Mouse (Mus musculus) liver, embryonic 11.5 days (tissue): ENCODE results near the gene Mfap3l. TPM values are rescaled to one million over a fixed set of nuclear protein-coding genes. Genes with fewer than 3 reads are reported as not detected.
"Not testable (repeated sequence)": the region's sequence is repeated elsewhere in the genome, so short reads cannot be mapped to it uniquely, and the experiment has no call there.

Source experiments
- ATAC-seq: fragments of 200-750 bp; cut with Nextera tagmentation; replicated peaks from 2 replicates; pipeline ENCODE4 v1.8.0; 2017; ENCODE audit warnings: moderate number of reproducible peaks, mild to moderate bottlenecking, moderate TSS enrichment, moderate library complexity; ENCODE audit not compliant: low FRiP score
- DNase-seq: peaks from one replicate; pipeline ENCODE4 v3.0.0-alpha.2; 2017; ENCODE audit warnings: low spot score
- H3K27ac ChIP-seq: fragments of 300-500 bp; sonication (generic); 2 replicates; pipeline ENCODE4 v1.5.1; 2014; ENCODE audit warnings: mild to moderate bottlenecking, low read depth, low read length, control low read depth
- H3K27me3 ChIP-seq: fragments of 300-500 bp; sonication (generic); replicated peaks from 2 replicates; pipeline ENCODE4 v1.6.1; 2014; ENCODE audit warnings: low read length, mixed read lengths; ENCODE audit not compliant: control insufficient read depth, insufficient read depth
- H3K36me3 ChIP-seq: fragments of 300-500 bp; sonication (generic); 2 replicates; pipeline ENCODE4 v1.6.1; 2014; ENCODE audit warnings: mild to moderate bottlenecking, low read length, moderate library complexity, mixed read lengths; ENCODE audit not compliant: control insufficient read depth, insufficient read depth
- H3K4me1 ChIP-seq: fragments of 300-500 bp; sonication (generic); replicated peaks from 2 replicates; pipeline ENCODE4 v1.6.1; 2014; ENCODE audit warnings: low read length, mixed read lengths; ENCODE audit not compliant: control insufficient read depth, insufficient read depth
- H3K4me2 ChIP-seq: fragments of 300-500 bp; sonication (generic); 2 replicates; pipeline ENCODE4 v1.6.1; 2014; ENCODE audit warnings: mild to moderate bottlenecking, control low read depth, moderate library complexity
- H3K4me3 ChIP-seq: fragments of 300-500 bp; sonication (generic); 2 replicates; pipeline ENCODE4 v1.5.1; 2014; ENCODE audit warnings: low read depth, low read length, control low read depth
- H3K9ac ChIP-seq: fragments of 300-500 bp; sonication (generic); 2 replicates; pipeline ENCODE4 v1.6.1; 2014; ENCODE audit warnings: low read depth, low read length, control low read depth
- H3K9me3 ChIP-seq: fragments of 300-500 bp; sonication (generic); 2 replicates; pipeline ENCODE4 v1.6.1; 2016; ENCODE audit warnings: low read length, inconsistent platforms, mixed read lengths; ENCODE audit not compliant: control insufficient read depth
- WGBS: fragments of 180-500 bp; shearing (Covaris S2); extraction: QIAGEN DNeasy Blood & Tissue Kit; methylation state at CpG from one replicate; pipeline ENCODE4 v1.1.7; 2014; 5-methylcytosine and 5-hydroxymethylcytosine counted together
- polyA plus RNA-seq: library from polyadenylated mRNA; unstranded; fragments of >200 nt; fragmentation: Nextera tagmentation; extraction: Ambion mirVana; gene quantifications from 2 replicates; pipeline ENCODE4 v1.2.1, GENCODE M21; 2014

Gene Mfap3l
- polyA plus RNA-seq, 1 experiment from 2014 or later = 0.71 TPM

DNA sequence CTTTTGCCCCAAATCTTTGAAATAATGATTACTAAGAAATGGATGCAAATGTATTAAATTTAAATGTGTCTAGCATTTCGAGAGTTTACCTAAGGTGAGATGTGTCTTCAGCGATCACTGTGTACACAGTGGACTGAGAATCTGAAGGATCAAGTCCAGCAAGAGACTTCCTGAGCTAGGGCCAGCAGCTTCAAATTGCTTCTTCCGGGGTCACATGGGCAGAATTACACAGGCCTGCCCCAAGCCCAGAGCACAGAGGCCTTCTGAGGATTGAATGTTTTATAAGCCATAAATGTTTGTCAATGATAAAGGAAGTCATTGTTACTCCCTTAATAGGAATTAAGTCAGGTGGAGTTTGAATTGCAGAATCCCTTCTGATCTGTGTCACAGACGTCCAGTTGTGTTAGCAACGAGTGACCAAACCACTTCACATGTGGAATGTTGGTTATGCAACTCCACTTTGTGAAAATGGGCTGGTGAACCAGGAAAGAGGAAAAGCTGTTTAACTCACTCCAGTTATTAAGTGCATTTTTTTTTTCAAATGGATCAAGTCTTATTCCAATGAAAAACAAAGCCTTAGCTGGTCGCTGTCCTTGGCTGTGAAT lies 10.9 kb downstream of the Mfap3l start:
- Histone ChIP-seq H3K4me2 (no peak overlapping the region), H3K9ac (no peak overlapping the region), H3K4me1 (no peaks in the 10 kb centered on the region), H3K9me3 (no peaks in the 10 kb centered on the region), H3K27ac (no peak overlapping the region), H3K27me3 (no peaks in the 10 kb centered on the region), H3K4me3 (no peak overlapping the region), H3K36me3 (no peaks in the 10 kb centered on the region)
- no peak for DNase-seq
- no peak for ATAC-seq
- 75% methylated on average over 6 of the region's 6 CpGs for WGBS

DNA sequence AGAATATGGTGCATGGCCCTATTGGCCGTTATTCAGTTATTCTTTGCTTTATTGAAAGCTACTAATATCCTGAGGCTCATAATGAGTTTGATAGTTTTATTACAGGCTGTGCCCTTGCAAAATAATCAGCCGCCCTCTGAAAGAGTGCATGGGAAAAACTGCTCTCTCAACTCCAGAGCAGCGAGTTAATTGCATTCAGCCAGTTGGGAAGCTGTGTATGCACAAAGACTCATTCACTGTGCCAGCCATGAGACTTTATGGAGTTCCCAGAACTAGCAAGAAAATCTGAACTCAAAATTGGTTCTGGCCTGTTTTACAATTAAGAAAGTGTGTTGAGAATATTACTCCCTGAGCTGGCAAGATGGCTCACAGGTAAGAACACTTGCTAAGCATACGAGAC lies 12.5 kb downstream of the Mfap3l start:
- DNase-seq (no peak), ATAC-seq (no peak)
- Histone ChIP-seq H3K36me3 (no peaks in the 10 kb centered on the region), H3K4me2 (no peak overlapping the region), H3K4me1 (no peaks in the 10 kb centered on the region), H3K4me3 (no peak overlapping the region), H3K9me3 (no peaks in the 10 kb centered on the region), H3K9ac (no peak overlapping the region), H3K27me3 (no peaks in the 10 kb centered on the region), H3K27ac (no peak overlapping the region)
- WGBS = 81% methylated on average over 4 of the region's 4 CpGs

DNA sequence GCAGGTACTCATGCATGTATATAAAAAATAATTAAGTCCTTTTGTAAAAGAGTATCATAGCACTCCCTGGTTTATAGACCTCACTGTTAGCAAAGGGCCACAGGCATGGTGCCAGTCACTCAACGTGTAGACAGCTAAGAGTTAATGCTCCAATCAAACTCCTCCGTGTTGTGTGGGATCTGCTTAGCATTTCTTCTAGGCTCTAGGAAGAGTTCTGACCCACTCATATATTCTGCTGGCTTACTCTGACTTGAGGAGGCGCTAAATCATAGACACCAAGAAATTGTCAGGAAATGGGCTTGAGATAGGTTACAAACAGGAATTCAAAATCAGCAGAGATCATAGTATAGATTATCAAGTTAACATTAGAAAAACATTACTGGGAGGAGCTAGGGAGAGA lies 13.3 kb downstream of the Mfap3l start:
- DNase-seq = no peak
- H3K4me1 ChIP-seq = no peaks in the 10 kb centered on the region
- no peak overlapping the region for H3K4me2 ChIP-seq
- no peak for ATAC-seq
- 80% methylated on average over 3 of the region's 3 CpGs for WGBS
- H3K36me3 ChIP-seq = no peaks in the 10 kb centered on the region
- H3K9me3 ChIP-seq = no peaks in the 10 kb centered on the region
- H3K4me3 ChIP-seq = no peak overlapping the region
- H3K27me3 ChIP-seq = no peaks in the 10 kb centered on the region
- H3K27ac ChIP-seq = no peak overlapping the region
- no peak overlapping the region for H3K9ac ChIP-seq

DNA sequence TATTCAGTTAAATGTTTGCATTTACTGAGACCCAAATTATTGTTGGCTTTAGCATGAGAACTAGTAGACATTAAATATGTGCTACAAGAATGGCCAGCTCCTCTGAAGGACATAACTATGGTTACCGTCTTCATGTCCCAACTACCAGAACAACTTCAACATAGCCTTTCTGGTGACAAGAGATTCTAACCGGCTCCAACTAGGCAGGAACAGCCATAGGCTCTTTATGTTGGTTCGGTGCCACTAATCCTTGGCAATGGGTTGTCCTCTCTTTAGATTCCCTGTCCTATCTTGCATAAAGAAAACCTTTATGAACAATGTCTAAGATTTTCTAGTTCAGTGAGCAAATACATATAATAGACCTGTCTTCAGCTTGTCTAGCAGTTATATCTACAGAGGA lies 14.7 kb downstream of the Mfap3l start:
- 94% methylated on average over 3 of the region's 3 CpGs for WGBS
- no peak overlapping the region for H3K27ac ChIP-seq
- no peaks in the 10 kb centered on the region for H3K4me1 ChIP-seq
- no peak for DNase-seq
- H3K4me2 ChIP-seq = no peak overlapping the region
- no peaks in the 10 kb centered on the region for H3K27me3 ChIP-seq
- no peak overlapping the region for H3K4me3 ChIP-seq
- no peaks in the 10 kb centered on the region for H3K36me3 ChIP-seq
- no peaks in the 10 kb centered on the region for H3K9me3 ChIP-seq
- no peak for ATAC-seq
- H3K9ac ChIP-seq = no peak overlapping the region

DNA sequence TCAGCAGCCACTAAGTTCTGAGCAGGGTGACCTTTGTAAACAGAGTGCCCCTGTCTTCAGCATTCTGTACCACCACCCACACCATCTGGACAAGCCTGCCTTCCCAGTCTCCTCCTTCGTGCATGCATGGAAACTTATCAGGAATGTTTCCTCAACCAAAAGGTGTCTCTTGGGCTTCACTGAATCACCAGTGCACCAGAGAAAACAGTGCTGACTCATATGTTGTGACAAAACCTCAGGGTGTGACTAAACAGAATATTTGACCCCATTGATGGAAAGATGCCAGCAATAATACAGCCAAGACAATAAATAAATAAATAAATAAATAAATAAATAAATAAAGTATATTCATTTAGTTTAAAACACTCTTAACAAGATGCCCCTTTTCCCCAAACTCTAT lies 16.5 kb downstream of the Mfap3l start:
- Histone ChIP-seq H3K36me3 (no peaks in the 10 kb centered on the region), H3K4me1 (no peaks in the 10 kb centered on the region), H3K4me2 (no peak overlapping the region), H3K4me3 (no peak overlapping the region), H3K27ac (no peak overlapping the region), H3K9me3 (no peaks in the 10 kb centered on the region), H3K27me3 (no peaks in the 10 kb centered on the region), H3K9ac (no peak overlapping the region)
- WGBS = 65% methylated on average over 1 of the region's 1 CpGs
- no peak for ATAC-seq
- no peak for DNase-seq

DNA sequence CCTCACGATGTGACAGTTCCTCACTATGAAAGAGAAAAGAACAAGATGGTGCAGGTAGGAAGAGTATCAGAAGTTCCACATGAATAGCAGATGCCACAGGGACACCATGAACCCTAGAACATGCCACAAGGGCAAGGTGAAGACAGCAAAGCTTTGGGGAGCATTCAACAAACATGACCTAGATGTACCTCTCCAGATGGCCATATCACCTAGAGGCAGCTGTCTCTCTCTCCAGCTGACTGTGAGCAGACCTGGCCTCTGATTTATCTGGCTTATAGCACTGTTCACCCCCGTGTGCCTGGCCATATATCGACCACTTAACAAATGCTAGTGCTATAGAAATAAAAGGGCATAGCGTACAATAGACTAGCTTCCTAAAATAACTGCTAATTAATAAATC lies 17.5 kb downstream of the Mfap3l start:
- Histone ChIP-seq H3K9me3 (no peaks in the 10 kb centered on the region), H3K36me3 (no peaks in the 10 kb centered on the region), H3K4me3 (no peak overlapping the region), H3K4me1 (no peaks in the 10 kb centered on the region), H3K27ac (no peak overlapping the region), H3K27me3 (no peaks in the 10 kb centered on the region), H3K4me2 (no peak overlapping the region), H3K9ac (no peak overlapping the region)
- DNase-seq (no peak), ATAC-seq (no peak)
- WGBS = 69% methylated on average over 4 of the region's 4 CpGs

DNA sequence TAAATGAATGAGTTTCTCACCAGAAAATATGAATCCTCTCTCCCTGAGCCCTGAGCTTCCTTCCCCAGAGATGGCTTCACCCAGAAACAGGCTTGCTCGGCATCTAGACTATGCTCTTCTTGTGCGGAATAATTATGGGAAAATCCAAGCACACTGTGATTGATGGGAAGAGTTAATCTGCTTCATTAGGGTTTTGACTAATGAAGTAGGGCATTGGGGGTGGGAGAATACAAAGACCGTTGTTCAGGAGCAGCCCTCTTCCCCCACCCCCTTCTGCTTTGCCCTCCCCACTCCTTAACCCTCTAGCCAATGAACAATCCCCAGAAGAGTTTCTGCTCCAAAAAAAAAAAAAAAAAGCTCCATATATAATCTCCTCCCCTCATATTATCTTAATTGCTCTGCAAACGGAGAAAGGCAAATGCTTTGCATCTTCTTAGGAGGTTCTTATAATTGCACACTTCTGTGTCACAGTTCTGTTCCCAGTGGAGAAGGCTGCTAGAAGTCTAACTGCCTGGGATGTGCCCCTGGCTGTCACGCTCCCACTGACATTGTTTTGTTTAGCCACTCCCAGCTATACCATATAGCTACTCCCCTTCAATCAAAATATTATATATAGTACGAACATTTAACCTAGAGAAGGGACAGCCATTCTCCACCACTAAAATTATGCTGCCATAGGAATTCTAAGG lies 24.9 kb downstream of the Mfap3l start:
- Histone ChIP-seq H3K9ac (no peak overlapping the region), H3K27me3 (no peaks in the 10 kb centered on the region), H3K4me3 (no peak overlapping the region), H3K27ac (no peak overlapping the region), H3K9me3 (no peaks in the 10 kb centered on the region), H3K4me1 (no peaks in the 10 kb centered on the region), H3K36me3 (no peaks in the 10 kb centered on the region), H3K4me2 (no peak overlapping the region)
- no peak for DNase-seq
- no peak for ATAC-seq
- WGBS = 68% methylated on average over 6 of the region's 6 CpGs

DNA sequence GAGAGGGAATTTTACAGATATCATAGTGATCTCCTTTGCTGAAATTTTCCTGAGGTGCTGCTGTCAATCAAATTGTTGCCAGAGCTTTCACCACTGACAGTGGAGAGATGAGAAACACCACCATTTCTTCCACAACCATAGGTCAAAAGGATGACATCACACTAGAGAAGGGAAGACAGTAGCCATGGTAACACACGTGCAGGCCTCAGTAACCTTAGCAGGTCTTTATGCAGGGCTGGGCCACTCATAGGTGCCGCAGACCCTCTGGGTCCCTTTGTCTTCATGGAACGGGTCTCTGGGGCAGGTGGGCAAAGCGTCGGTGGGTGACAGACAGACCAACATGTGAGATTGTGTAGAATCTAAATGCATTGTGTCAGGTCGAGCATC lies 25.5 kb downstream of the Mfap3l start:
- H3K9ac ChIP-seq = no peak overlapping the region
- no peak overlapping the region for H3K4me3 ChIP-seq
- no peaks in the 10 kb centered on the region for H3K9me3 ChIP-seq
- 77% methylated on average over 6 of the region's 6 CpGs for WGBS
- no peaks in the 10 kb centered on the region for H3K36me3 ChIP-seq
- H3K4me1 ChIP-seq = no peaks in the 10 kb centered on the region
- H3K27ac ChIP-seq = no peak overlapping the region
- H3K27me3 ChIP-seq = no peaks in the 10 kb centered on the region
- no peak for ATAC-seq
- DNase-seq = no peak
- no peak overlapping the region for H3K4me2 ChIP-seq

DNA sequence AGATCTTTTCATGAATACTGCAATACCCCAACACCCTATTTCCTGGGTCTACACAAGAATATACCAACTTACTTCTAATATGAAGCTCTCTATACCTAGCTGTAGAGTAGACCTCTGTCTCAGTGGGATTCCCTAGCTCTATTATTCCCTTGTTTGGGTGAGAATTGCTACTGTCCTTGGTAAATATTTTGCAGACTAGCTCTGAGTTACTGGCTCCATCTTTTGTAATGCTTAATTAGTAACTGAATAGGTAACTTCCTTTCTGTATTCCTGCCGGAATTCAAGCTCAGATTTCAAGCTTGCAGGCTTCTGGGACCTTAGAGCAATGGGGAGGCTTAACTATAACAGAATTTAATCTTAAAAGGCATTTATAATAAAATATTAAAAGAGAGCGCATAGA lies 26.1 kb downstream of the Mfap3l start:
- not testable (repeated sequence) for ATAC-seq, H3K9me3 ChIP-seq, H3K4me3 ChIP-seq, DNase-seq, H3K4me1 ChIP-seq, H3K36me3 ChIP-seq, H3K9ac ChIP-seq, H3K4me2 ChIP-seq, H3K27ac ChIP-seq, H3K27me3 ChIP-seq
- 71% methylated on average over 2 of the region's 2 CpGs for WGBS
